Mouse (Mus musculus) liver, embryonic 14 days (tissue): ENCODE data around the gene Rbm47. TPM values are rescaled to one million over a fixed set of nuclear protein-coding genes. Genes with fewer than 3 reads are reported as not detected.

Source experiments
- polyA plus RNA-seq: library from polyadenylated mRNA; depleted of rRNA; stranded (reverse); fragments of >200 nt; gene quantifications from 2 replicates; pipeline ENCODE4 v1.2.3, GENCODE M21; 2012; rRNA removed

Rbm47 gene
- polyA plus RNA-seq, result 3.0 and 3.4 TPM in 2 replicates

DNA sequence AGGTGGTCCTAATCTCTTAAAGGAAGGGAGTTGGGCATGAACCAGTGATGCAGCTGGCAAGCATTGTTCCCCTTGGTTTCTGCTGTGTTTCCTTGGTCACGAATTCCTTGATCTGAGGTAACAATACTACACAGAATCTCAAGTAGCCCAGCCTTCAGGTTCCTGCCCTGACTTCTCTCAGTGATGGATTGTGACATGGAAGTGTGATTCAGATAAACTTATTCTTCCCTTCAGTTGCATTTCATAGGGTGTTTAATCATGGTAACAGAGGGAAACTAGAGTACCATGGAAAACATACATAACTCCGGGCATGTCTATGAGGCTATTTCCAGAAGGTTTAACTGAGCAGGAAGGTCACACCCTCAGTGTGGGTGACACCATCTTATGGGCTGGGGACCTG is at the start of gene Rbm47:
TSS of gene Rbm47 (minus strand) at position 101 of the 400 bp plus-strand sequence.

GRCm38 (mm10) chr5:66004134-66004925 is 168.6 kb downstream of the Rbm47 start, which contains the start of gene 9130230L23Rik:
TSS of gene 9130230L23Rik (minus strand) at chr5:66004285.

Other genes starting within 250 kb of the Rbm47 start
- gene Chrna9, start 238.2 kb downstream of the Rbm47 start, polyA plus RNA-seq, result not detected in 2 replicates
- gene 9130230L23Rik, start 168.8 kb downstream of the Rbm47 start, polyA plus RNA-seq, result 0.01 TPM in 1 of 2 replicates, not detected in the other
- 0.03 and 0.06 TPM in 2 replicates for gene Nsun7, start 86.8 kb upstream of the Rbm47 start, polyA plus RNA-seq